Mouse (Mus musculus) lung, postnatal 0 days (tissue): Measurements from ENCODE around the gene Itgb6. TPM values are rescaled to one million over a fixed set of nuclear protein-coding genes. Genes with fewer than 3 reads are reported as not detected.

Experiments
- ATAC-seq: fragments of 200-750 bp; cut with Nextera tagmentation; 2 replicates; pipeline ENCODE4 v1.8.0; 2017; ENCODE audit warnings: moderate library complexity
- DNase-seq: peaks from one replicate; pipeline ENCODE4 v3.0.0-alpha.2; 2016; ENCODE audit warnings: low spot score
- H3K27ac ChIP-seq: fragments of 300-500 bp; sonication (generic); 2 replicates; pipeline ENCODE4 v1.5.1; 2014; ENCODE audit warnings: antibody characterized with exemption, mild to moderate bottlenecking, low read length, mixed read lengths
- H3K27me3 ChIP-seq: fragments of 300-500 bp; sonication (generic); replicated peaks from 2 replicates; pipeline ENCODE4 v1.6.1; 2014; ENCODE audit warnings: low read length, mixed read lengths; ENCODE audit not compliant: insufficient read depth
- H3K36me3 ChIP-seq: fragments of 300-500 bp; sonication (generic); 2 replicates; pipeline ENCODE4 v1.6.1; 2014; ENCODE audit warnings: low read length, mixed read lengths; ENCODE audit not compliant: insufficient read depth
- H3K4me1 ChIP-seq: fragments of 300-500 bp; sonication (generic); 2 replicates; pipeline ENCODE4 v1.6.1; 2014; ENCODE audit warnings: antibody characterized with exemption, low read depth, low read length, mixed read lengths; ENCODE audit not compliant: insufficient read depth
- H3K4me2 ChIP-seq: fragments of 300-500 bp; sonication (generic); replicated peaks from 2 replicates; pipeline ENCODE4 v1.6.1; 2014; ENCODE audit warnings: low read depth, mild to moderate bottlenecking, low read length, moderate library complexity, mixed read lengths
- H3K4me3 ChIP-seq: fragments of 300-500 bp; sonication (generic); 2 replicates; pipeline ENCODE4 v1.5.1; 2014; ENCODE audit warnings: low read depth, low read length
- H3K9ac ChIP-seq: fragments of 300-500 bp; sonication (generic); replicated peaks from 2 replicates; pipeline ENCODE4 v1.6.1; 2014; ENCODE audit warnings: low read depth, mild to moderate bottlenecking
- H3K9me3 ChIP-seq: fragments of 300-500 bp; sonication (generic); 2 replicates; pipeline ENCODE4 v1.6.1; 2016; ENCODE audit warnings: low read length, mixed read lengths
- CTCF ChIP-seq: IDR thresholded peaks from 2 replicates; pipeline ENCODE4 v1.5.1; 2016; ENCODE audit warnings: antibody characterized with exemption, mild to moderate bottlenecking
- EP300 ChIP-seq: IDR thresholded peaks from 2 replicates; pipeline ENCODE4 v1.6.1; 2016; ENCODE audit warnings: antibody characterized with exemption, mild to moderate bottlenecking, control low read depth
- WGBS: fragments of 180-500 bp; shearing (Covaris S2); extraction: QIAGEN DNeasy Blood & Tissue Kit; methylation state at CpG from one replicate; pipeline ENCODE4 v1.1.7; 2014; 5-methylcytosine and 5-hydroxymethylcytosine counted together
- polyA plus RNA-seq: library from polyadenylated mRNA; unstranded; fragments of >200 nt; fragmentation: Nextera tagmentation; extraction: Ambion mirVana; gene quantifications from 2 replicates; pipeline ENCODE4 v1.2.1, GENCODE M21; 2015

The Itgb6 gene
- polyA plus RNA-seq, 1 experiment from 2014 or later = 19.2 TPM

GRCm38 (mm10) chr2:60659993-60660392, 62.5 kb downstream of the Itgb6 start:
- H3K27ac ChIP-seq = no peak overlapping the region
- 56% methylated on average over 4 of the region's 4 CpGs for WGBS
- no peak overlapping the region for H3K4me2 ChIP-seq
- DNase-seq = no peak
- H3K36me3 ChIP-seq = no peaks in the 10 kb centered on the region
- H3K9ac ChIP-seq = no peak overlapping the region
- H3K4me1 ChIP-seq = no peaks in the 10 kb centered on the region
- TF ChIP-seq EP300 (no peak), CTCF (no peak)
- H3K27me3 ChIP-seq = no peaks in the 10 kb centered on the region
- H3K4me3 ChIP-seq = no peak overlapping the region
- ATAC-seq = no peak
- no peaks in the 10 kb centered on the region for H3K9me3 ChIP-seq

GRCm38 (mm10) chr2:60658992-60659391, 63.5 kb downstream of the Itgb6 start:
- ATAC-seq = no peak
- Histone ChIP-seq H3K27ac (no peak overlapping the region), H3K9me3 (no peaks in the 10 kb centered on the region), H3K4me1 (no peaks in the 10 kb centered on the region), H3K36me3 (no peaks in the 10 kb centered on the region), H3K9ac (no peak overlapping the region), H3K27me3 (no peaks in the 10 kb centered on the region), H3K4me2 (no peak overlapping the region), H3K4me3 (no peak overlapping the region)
- TF ChIP-seq EP300 (no peak), CTCF (no peak)
- peak; percentile 46 for DNase-seq
- 36% methylated on average over 3 of the region's 3 CpGs for WGBS

- 39% methylated on average over 4 of the region's 4 CpGs for WGBS
- Histone ChIP-seq H3K27me3 (no peaks in the 10 kb centered on the region), H3K4me3 (no peak overlapping the region), H3K4me2 (no peak overlapping the region), H3K27ac (no peak overlapping the region), H3K9me3 (no peaks in the 10 kb centered on the region), H3K4me1 (no peaks in the 10 kb centered on the region), H3K36me3 (no peaks in the 10 kb centered on the region), H3K9ac (no peak overlapping the region)
- ATAC-seq (no peak), DNase-seq (no peak)
- no peak for TF ChIP-seq CTCF
- TF ChIP-seq EP300 = no peak
Measured at GRCm38 (mm10) chr2:60654828-60655227, 67.6 kb downstream of the Itgb6 start.

DNA sequence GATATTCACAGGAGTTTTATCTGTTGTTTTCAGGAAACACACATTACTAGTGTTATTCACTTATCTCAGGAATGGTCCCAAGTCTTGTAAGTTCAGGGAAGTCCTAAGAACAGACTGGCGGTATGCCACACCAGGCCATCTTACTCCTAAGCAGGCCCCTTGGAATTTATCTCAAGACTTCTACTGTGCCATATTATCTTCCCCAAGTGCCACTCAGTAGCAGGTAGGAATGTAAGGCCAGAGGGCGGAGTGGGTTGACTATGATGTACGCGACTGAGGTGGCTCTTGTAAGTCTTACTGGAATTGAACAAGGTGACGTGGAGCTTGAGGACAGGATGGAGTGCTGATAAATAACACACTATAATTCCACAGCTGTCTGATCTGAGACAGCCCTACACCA, 72.3 kb downstream of the Itgb6 start:
- Histone ChIP-seq H3K36me3 (no peaks in the 10 kb centered on the region), H3K9ac (no peak overlapping the region), H3K9me3 (no peaks in the 10 kb centered on the region), H3K4me3 (no peak overlapping the region), H3K4me2 (no peak overlapping the region), H3K4me1 (no peaks in the 10 kb centered on the region), H3K27me3 (no peaks in the 10 kb centered on the region), H3K27ac (0 out of 2 replicates have a peak overlapping the region, but pooled peaks have one; percentile 7)
- TF ChIP-seq EP300 (peak; percentile 99), CTCF (no peak)
- 58% methylated on average over 5 of the region's 5 CpGs for WGBS
- peak; percentile 96 for ATAC-seq
- peak; percentile 81 for DNase-seq

GRCm38 (mm10) chr2:60647650-60648049, 74.8 kb downstream of the Itgb6 start:
- 65% methylated on average over 5 of the region's 5 CpGs for WGBS
- no peak for ATAC-seq
- H3K27ac ChIP-seq = no peak overlapping the region
- H3K36me3 ChIP-seq = no peaks in the 10 kb centered on the region
- no peaks in the 10 kb centered on the region for H3K4me1 ChIP-seq
- DNase-seq = no peak
- no peaks in the 10 kb centered on the region for H3K27me3 ChIP-seq
- H3K4me2 ChIP-seq = no peak overlapping the region
- no peaks in the 10 kb centered on the region for H3K9me3 ChIP-seq
- H3K9ac ChIP-seq = no peak overlapping the region
- no peak for TF ChIP-seq EP300
- no peak for TF ChIP-seq CTCF
- no peak overlapping the region for H3K4me3 ChIP-seq

- WGBS = 89% methylated on average over 6 of the region's 6 CpGs
- no peak for TF ChIP-seq EP300
- TF ChIP-seq CTCF = no peak
- no peak for DNase-seq
- H3K4me2 ChIP-seq = no peak overlapping the region
- H3K36me3 ChIP-seq = no peaks in the 10 kb centered on the region
- no peaks in the 10 kb centered on the region for H3K27me3 ChIP-seq
- H3K27ac ChIP-seq = no peak overlapping the region
- no peak overlapping the region for H3K4me3 ChIP-seq
- H3K9ac ChIP-seq = no peak overlapping the region
- H3K9me3 ChIP-seq = no peaks in the 10 kb centered on the region
- H3K4me1 ChIP-seq = no peaks in the 10 kb centered on the region
- no peak for ATAC-seq
Measured at GRCm38 (mm10) chr2:60646583-60646982, 75.9 kb downstream of the Itgb6 start.

GRCm38 (mm10) chr2:60643406-60643805, 79.0 kb downstream of the Itgb6 start:
- Histone ChIP-seq H3K27me3 (no peaks in the 10 kb centered on the region), H3K9me3 (no peaks in the 10 kb centered on the region), H3K4me2 (no peak overlapping the region), H3K4me1 (no peaks in the 10 kb centered on the region), H3K36me3 (no peaks in the 10 kb centered on the region), H3K9ac (no peak overlapping the region), H3K4me3 (no peak overlapping the region), H3K27ac (no peak overlapping the region)
- no peak for TF ChIP-seq CTCF
- no peak for TF ChIP-seq EP300
- DNase-seq (no peak), ATAC-seq (no peak)
- 87% methylated on average over 3 of the region's 3 CpGs for WGBS
